Mouse (Mus musculus) right cerebral cortex, postnatal 25 days (tissue): ENCODE data around the gene Alkbh4.
A peak's percentile ranks its signal among the peaks of the same experiment; 100 is the strongest.
"Not testable (repeated sequence)": the region's sequence is repeated elsewhere in the genome, so short reads cannot be mapped to it uniquely, and the experiment has no call there.

Source experiments
- DNase-seq: peaks from one replicate; pipeline ENCODE4 v3.0.0; 2022

Gene Alkbh4

DNA sequence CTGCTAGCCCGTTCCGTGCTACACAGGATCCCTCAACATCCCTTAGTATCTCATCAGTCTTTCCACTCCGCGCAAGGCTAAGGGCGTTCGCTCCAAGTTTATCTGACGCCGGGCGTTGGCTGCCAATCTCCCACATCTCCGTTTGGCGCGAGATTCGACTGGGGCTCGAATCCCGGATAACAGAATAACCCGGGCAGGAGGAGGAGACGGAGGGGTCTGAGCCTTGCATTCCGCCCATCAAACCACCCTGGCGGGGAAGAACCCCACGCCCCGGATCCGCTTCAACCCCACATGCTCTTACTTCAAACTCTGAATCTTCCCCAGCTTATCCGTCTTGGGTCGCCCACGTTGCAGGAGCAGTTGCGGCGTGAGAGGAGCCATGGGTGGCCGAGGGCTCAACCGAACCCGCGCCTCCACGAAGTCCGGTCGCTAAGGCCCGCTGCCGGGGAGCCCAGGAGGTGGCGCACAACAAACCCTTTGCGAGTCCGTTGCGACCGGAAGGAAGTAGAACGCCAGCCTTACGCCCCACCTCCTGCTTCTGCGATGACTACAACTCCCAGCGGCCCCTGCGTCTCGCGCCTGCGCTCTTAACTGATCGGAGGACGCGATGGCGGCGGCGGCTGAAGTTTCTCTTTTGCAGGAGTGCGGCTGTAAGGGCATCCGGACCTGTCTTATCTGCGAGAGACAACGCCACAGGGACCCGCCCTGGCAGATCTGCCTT lies at the start of gene Alkbh4, which contains the start of gene Lrwd1:
Alkbh4 (plus strand) TSS at position 576 of the 721 bp plus-strand sequence.
Lrwd1 (minus strand) TSS at position 504 of the 721 bp plus-strand sequence.
- DNase-seq: peak; percentile 93

DNA sequence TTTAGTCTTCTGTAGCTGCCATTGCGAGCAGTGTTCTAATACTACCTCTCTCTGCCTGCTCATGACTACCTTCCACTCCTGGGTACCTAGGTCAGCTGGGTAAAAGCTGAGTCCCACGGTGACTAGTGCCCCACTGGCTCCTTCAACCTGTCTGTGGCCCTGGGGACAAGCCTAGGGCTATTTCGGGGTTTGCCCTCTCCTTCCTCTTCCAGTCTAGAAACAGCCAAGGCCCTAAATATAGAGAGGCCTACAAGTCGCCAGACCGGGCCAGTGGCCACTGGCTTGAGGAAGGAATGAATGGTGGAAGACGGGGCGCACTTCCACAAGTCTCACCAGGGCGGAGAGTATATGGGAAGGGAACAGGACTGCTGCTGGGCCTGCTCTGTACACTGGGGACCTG lies 49.7 kb upstream of the Alkbh4 start:
- no peak for DNase-seq

DNA sequence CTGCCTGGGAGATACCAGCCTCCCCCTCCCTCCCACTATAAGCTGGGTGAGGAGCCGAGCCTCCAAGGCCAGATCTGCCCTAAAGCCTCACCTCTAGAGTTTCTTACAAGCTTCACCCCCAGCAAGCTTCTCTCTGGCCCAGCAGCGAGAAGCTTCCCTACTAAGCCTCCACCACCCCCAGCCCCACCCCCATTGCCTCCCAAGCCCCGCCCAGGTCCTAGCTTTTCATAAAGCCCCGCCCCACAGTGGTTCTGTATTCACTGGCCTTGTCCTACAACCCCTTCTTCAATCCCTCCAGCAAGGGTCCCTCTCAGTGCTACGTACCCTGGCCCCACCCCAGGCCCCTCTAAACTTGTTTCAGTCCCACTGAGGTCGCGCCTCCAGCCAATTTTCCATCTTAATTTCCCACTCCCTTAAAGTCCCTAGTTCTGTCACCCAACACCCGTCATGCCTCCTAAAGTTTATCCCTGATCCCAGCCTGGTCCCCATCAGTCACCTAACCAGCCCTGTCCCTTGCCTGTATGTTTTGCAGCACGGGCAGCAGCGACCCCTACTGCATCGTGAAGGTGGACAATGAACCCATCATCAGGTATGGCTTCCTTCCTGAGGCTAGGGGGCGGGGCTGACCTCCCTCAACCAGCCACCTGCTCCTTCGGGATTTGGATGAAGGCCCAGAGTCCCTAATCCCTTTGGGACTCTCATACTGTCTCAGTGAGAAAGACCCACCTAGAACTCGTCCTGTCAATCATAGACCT lies 46.9 kb upstream of the Alkbh4 start:
- DNase-seq: no peak

DNA sequence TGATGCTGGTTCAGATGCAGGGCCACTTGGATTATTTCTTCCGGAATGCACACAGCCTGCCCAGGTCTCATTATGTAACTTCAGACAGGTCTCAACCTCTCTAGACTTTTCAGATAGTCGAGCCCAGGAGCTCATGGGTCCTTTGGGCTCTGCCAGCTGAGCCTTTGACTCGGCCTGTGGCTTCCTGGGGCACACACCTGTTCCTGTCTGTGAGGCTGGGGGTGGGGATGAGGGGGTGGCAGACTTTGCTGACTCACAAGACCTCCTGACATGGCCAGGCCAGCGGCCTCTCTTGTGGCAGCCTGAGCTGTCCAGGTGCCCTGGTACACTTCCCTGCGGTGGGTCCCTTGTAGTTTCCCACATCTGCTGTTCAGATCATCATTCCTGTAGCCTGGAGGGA lies 44.0 kb upstream of the Alkbh4 start:
- DNase-seq: no peak

DNA sequence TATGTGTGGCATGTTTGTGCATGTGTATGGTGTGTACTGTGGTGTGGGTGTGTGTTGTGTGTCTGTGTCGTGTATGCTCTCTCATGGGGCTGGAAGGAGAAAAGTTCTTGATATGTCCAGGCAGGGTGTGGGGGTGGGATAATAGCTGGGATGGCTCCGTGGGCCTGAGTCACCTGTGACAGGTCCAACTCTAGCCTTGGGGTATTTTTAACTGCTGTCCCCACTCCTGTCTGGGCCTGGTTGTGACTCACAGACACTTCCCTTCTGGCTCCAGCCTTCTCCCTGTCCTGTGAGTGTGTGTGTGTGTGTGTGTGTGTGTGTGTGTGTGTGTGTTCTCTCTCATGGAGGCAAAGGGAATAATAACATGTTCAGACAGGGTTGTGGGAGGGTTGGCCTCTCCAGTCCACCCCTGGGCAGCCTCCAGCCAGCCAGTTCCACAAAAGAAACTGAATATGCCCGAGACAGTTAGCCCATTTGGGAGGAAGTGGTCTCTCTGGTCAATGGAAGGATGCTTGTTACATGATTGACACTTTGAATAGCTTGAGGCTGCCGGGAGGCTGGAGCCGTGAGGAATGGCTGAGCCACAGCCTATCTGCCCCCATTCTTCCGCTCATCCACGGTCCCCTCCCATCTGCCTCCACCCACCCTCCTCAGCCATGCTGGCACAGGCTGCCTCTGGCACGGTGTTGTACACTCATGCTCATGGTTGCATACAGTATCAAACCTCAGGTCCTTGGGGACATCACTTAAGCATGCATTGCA lies 41.5 kb upstream of the Alkbh4 start:
- DNase-seq: peak; percentile 19

DNA sequence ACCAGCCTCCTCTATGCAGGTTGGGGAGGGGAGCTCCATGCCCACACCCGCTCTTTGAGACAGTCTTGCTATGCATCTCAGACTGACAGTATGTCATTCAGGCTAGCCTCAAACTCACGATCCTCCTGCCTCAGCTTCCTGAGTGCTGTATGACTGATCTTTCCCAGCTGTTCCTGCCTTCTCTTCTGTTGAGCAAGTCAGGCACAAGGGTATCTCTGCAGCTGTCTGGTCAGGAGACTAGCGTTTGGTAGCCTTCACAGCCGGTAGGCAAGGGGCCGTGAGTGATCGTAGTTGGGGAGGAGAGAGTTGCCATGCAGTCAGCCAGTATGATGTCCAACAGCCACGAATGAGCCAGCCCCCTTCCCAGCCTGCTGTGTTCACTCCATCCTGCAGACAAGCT lies 40.9 kb upstream of the Alkbh4 start:
- no peak for DNase-seq

DNA sequence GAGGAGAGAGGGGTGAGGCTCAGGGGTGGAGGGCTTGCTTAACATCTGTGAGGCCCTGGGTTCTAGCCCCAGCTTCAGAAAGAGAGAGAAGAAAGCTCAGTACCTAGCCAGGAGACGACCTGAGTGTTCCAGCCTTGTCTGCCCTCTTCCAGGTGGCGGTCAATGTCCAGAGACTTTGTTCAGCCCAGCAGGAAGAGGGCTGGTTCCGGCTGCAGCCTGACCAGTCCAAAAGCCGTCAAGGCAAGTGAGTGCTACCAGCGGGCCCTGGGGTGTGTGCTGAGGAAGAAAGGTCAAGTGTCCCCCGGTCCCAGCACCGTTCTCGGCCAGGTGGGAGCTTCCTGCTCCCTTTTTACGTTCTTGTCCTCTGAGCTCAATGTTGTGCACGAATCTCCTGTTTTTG lies 37.4 kb upstream of the Alkbh4 start:
- DNase-seq: no peak

DNA sequence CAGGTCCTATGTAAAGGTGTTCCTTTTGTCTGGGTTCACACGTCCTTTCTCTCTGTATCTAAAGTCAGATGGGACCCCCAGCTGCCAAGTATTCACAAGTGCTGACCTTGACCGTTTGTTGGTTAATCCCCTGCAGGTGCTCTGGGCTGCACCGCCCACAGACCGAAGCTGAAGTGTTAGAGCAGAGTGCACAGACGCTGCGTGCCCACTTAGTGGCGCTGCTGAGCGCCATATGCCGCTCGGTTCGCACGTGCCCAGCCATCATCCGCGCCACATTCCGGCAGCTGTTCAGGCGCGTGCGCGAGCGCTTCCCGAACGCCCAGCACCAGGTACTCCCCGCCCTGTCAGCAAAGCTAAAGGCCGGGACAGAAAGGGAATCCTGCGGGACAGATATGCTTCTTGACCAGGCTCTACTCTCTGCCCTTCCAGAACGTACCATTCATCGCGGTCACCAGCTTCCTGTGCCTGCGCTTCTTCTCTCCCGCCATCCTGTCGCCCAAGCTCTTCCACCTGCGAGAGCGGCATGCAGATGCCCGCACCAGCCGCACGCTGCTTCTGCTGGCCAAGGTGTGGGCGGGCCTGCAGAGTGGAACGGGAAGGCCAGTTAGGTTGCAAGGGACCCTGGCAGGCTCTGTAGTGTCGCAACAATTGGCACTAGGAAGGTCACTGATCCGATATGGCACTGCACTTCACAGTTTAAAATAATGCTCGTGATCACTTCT lies 33.7 kb upstream of the Alkbh4 start:
- peak; percentile 78 for DNase-seq

DNA sequence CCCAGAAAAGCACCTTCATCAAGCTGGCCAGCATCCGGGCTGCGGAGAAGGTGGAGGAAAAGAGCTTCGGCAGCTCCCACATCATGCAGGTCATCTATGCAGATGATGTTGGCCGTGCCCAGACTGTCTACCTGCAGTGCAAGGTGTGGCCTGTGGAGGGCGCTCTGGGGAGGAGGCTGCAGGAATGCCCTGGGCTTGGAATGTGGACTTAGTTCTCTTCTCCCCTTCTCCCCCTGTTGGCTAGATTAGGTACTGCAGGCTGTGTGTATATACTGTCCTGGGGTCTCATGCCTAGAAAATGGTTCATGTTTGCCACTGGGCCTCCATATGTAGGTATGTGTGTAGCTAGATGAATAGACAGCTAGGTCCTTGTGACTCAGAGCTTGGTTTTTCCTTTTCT lies 31.4 kb upstream of the Alkbh4 start:
- no peak for DNase-seq

DNA sequence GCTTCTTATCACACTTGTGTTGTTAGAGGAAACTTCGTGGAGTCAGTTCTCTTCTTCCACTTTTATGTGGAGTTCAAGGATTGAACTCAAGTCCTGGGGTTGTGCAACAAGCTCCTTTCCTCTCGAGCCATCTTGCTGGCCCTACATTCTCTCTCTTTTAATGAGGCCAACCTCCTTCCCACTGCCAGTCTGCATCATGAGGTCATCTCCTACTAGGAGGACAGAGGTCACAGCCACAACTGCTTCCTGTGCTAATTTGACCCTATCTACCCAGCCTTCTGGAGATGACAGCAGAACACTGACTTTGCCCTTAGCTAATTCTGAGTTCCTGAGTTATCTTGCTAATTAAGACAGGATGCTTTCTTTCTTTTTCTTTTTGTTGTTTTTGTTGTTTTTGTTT lies 27.5 kb upstream of the Alkbh4 start:
- DNase-seq: no peak

DNA sequence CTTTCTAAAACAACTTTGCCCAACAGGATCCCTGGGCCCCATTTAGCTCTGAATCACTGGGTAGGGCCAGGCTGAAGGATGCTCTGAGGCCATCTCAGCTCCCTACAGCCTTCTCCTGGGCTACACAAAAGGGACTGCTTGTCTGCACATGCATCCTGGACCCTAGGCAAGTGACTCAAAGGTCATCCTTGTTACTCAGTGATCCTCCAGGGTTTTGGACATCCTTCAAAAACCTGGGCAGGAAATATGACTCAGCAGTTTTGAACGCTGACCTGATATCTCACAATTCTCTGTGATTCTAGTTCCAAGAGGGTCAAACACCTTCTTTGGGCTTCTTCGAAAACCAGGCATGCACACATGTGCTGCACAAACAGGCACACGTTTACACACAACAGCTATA lies 26.9 kb upstream of the Alkbh4 start:
- no peak for DNase-seq

DNA sequence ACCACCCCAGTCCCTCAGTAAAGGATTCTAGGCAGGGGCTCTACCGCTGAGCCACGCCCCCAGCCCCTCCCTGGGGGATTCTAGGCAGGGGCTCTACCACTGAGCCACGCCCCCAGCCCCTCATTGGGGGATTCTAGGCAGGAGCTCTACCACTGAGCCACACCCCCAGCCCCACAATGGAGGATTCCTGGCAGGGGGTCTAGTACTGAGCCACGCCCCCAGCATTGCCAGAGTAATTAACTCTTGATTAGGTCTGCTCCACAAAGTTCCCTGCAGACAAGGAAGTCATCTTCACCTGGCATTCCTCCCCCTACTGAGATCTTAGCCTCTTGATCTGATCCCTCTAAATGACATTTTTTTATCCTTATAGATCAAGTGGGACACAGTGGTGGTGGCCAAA lies 22.4 kb upstream of the Alkbh4 start:
- DNase-seq: not testable (repeated sequence)

DNA sequence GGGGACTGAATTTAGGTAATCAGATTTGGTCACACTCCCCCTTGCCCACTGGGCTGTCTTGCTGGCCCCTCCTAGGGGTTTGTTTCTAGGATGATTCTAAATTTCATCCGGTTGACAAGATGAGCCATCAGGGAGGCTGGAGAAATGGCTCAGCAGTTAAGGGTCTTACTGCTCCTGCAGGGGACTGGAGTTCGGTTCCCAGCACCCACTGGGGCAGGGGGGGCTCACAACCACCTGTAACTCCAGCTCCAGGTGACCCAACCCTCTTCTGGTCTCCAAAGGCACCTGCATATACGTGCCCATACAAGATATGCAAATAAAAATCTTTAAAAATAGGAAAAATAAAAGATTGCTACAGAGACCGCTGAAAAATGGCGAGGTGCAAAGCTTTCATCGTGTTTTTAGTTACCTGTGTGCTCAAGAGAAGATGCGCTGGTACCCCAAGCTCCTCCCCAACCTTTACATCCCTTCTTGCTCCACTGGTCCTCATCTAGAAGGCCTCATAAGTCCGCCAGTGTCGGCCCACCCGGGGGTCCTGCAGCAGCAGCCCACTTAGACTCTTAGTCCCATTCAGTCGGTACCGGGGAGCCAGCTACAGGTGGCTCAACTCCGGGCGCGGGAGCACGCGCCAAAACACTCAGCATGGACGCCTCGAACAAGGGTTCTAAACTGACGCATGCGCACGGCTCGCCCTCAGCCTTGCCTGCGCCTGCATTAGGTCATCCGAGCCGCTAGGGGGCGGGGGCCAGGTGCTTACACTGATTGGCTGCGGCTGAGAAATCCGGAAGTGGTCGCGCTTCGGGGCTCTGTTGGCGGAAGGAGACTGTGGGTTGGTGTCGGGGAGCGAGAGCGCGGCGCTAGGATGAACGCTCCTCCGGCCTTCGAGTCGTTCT lies 19.8 kb upstream of the Alkbh4 start, which contains the start of gene Polr2j:
Polr2j (plus strand) TSS at position 741 of the 893 bp plus-strand sequence.
- DNase-seq: peak; percentile 96

DNA sequence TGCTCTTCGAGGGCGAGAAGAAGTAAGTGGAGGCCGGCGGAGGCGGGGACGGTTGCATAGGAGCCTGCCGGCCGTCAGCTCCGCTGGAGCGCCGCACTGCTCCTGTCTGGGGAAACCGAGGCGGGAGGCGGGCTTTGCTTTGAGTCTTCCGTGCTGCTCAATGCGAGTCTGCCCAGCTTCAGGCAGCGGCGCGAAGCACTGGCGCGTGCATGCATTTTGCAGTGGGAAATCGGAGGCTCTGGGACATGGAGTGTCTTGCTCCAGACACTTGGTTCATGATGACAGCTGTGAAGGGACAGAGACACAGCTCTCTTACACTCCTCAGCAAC lies 19.2 kb upstream of the Alkbh4 start:
- DNase-seq: no peak

DNA sequence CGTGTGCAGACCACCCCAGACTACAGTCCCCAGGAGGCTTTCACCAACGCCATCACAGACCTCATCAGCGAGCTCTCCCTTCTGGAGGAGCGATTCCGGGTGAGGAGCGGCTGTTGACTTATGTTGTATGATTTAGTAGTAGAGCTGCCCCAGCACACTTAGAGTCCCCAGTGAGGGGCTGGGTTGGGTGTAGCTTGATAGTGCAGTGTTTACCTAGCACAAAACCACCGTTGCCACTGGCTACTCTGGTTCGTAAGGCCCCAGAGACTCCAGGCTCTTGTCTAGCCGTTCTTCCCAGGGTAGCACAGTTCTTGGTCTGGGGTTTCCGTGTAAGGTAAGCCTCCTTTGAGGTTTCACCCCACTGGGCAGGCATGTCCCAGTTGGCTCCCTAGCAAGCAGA lies 13.8 kb upstream of the Alkbh4 start:
- no peak for DNase-seq

DNA sequence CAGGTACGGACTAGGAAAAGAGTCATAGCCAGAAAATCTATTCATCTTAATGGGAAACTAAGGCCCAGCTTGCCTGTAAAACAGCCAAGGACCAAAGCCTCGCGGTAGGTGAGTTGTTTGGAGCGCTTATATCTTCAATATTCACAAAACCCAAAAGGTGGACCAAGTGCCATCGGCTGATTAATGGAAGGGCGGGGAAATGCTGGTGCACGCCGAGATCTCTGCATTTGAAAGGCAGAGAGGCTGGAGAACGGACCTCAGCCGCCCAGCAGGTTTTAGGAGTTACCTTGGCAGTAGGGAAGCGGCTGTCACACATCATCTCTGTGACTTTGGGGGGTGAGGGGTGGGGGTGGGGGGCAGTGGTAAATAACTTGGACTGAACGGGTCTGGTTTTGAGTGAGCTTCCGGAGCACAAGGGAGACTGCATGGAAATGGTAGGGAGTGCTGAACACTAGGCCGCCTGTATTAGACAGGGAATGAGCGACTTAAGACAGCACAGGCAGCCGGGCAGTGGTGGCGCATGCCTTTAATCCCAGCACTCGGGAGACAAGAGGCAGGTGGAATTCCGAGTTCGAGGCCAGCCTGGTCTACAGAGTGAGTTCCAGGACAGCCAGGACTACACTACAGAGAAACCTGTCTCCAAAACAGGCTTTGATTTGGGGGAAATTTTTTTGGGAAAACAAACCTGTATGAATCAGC lies 495 bp downstream of the Alkbh4 start:
- DNase-seq: no peak

DNA sequence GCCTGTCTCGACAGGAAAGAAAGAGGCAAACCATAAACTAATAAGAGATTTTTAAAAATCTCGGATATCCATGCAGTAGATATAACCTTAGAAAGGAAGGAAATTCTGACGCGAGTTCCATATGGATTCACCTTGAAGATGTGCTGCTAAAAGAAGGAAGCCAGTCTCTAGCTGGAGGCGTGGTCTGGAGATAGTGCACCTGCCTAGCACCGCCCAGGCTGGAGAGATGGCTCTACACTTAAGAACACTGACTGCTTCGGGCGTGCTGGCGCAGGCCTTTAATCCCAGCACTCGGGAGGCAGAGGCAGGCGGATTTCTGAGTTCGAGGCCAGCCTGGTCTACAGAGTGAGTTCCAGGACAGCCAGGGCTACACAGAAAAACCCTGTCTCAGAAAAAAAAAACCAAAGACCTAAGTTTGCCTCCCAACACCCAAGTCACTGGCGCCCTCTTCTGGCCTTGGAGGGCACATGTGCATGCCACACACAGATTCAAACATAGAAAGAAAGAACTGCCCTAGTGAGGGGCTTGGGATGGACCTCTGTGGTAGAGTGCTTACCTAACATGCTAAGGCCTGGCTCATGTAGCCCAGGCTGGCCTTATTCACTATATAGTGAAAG lies 1.8 kb downstream of the Alkbh4 start:
- no peak for DNase-seq

DNA sequence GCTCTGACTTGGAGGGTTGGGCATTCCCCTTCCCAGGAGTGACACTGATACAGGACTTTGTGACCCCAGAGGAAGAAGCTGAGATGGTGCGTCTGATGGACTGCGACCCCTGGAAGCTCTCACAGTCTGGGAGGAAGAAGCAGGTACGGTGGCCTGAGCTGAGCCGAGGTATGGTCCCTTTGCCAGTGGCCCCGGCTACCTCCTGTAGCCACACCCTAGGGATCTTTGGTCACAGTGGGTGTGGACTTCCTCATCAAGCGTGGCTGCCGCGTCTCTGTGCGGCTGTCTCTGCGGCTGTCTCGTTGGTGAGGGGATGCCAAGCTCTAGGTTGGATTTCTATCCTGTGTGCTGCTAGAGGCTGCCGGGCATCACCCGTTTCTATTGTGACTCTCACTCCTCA lies 3.4 kb downstream of the Alkbh4 start:
- no peak for DNase-seq

DNA sequence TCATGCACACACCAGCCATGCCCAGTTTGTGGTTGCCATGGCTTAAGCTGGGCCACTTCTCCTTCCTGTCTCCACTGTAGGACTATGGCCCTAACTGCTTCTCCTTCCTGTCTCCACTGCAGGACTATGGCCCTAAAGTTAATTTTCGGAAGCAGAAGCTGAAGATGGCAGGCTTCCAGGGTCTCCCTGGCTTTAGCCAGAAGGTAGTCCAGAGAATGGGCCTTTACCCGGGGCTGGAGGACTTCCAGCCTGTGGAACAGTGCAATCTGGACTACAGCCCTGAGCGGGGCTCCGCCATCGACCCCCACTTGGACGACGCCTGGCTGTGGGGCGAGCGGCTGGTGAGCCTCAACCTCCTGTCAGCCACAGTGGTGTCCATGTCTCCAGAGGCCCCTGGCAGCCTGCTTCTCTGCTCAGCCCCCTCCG lies 4.1 kb downstream of the Alkbh4 start:
- DNase-seq: no peak

DNA sequence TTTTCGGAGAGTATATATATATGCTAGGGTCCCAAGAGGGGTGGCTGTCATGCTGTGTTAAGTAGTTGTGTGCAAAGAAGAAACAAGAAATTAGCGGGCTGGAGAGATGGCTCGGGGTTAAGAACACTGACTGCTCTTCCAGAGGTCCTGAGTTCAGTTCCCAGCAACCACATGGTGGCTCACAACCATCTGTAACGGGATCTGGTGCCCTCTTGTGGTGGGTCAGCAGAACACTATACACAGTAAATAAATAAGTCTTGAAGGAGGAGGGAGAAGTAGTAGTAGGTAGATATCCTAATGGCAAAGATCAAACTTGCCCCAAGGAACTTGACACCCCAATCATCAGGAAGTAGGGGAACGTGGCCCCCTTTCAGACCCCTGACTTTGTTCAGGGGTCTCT lies 6.8 kb downstream of the Alkbh4 start:
- DNase-seq: no peak
